Mouse (Mus musculus): ENCODE measurements at regions not wholly inside any gene's neighbourhood (a gene's known extent, or its start where the extent isn't known, plus 50 kb on each side); places are given as distances from the start of the nearest gene placed in this dataset.

DNA sequence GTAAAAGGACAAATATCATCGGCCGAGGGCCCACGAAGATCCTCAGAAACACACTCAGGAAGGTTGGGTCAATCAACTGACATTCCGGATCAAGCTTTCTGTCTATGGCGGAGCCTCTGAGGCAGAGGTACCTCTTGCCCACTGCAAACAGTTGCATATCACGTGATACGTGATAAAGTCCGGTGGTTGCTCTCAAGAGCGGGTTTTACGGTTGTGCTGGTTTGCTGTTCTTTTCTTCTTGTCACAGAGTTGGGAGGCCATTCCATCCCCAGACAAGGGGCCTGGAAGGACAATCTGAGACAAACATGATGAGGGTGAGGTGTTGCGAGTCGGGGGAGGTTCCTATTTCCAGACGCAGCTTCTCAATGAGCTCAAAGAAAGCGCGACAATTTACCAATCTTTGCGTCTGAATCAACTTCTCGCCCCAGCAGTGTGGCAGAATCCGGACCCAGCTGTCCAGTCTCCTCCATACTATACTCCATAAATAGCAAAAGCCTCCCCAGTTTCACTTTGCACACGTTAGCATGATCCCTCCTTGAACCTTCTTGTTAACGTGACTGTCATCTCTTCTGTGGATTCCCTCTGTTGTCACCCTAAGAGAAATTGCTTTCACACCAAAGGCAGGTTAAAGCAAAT lies 66.0 kb downstream of the Dyrk2 start:
- no peak for DNase-seq (ENCODE audit: extremely low spot score, low read depth, low spot score)

- no peak for DNase-seq (ENCODE audit: extremely low spot score, low read depth, low spot score)
These were observed 65.4 kb downstream of the Dyrk2 start for GRCm38 (mm10) chr10:118804574-118804973.
